9 mouse cellular contexts compared by ENCODE assay signal in the genomic region with DNA sequence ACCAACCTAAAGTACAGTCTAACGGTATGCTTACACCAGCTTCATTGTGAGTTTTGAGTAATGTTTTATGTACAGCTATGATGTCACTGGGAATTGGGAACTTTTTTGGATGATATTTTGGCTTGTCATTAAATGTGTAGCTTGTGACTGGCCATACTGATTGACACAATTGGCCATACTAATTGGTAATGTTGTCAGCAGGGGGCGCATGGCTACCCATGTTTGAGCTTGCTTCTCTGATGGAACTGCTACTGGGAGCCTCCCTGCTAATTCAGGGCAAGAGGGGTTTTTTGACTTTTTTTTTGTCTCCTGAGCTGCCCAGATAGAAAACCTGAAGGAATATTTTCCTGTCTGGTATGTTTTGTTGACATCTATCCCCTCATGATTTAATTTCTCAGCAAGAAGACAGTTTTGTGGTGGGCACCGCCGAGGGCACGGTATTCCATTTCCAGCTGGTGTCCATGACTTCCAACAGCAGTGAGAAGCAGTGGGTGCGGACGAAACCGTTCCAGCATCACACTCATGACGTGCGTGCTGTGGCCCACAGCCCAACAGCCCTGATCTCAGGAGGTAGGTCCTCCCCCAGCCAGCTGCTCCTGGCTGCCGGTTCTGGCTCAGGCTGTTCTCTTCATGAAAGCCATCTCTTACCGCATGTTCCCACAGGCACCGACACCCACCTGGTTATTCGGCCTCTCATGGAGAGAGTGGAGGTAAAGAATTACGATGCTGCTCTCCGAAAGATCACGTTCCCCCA. TPM values are rescaled to one million over a fixed set of nuclear protein-coding genes. Genes with fewer than 3 reads are reported as not detected.
DNase-seq lines count a peak whose midpoint lies in the region; ATAC-seq and TF ChIP-seq lines count a peak whose summit lies in the region.
"Had no signal": no experiment of that assay in that cellular context is flagged by ENCODE, and none has a peak within 500 bp of the region (broad histone marks: within the 10 kb centered on the region; RNA-seq: fewer than 3 reads in every experiment).

No protein-coding gene starts in this region.

- no peaks in the 10 kb centered on the region for H3K4me1 ChIP-seq in hindbrain, postnatal 0 days (ENCODE audit: insufficient read depth, low read length)
- H3K4me1 ChIP-seq in limb, embryonic 14.5 days (ENCODE audit: control insufficient read depth, insufficient read depth, low read length), result no peaks in the 10 kb centered on the region
- H3K4me1 ChIP-seq: midbrain, embryonic 12.5 days had no signal

- 91% methylated on average over 17 of the region's 17 CpGs for WGBS in hindbrain, postnatal 0 days
- 91% methylated on average over 17 of the region's 17 CpGs for WGBS in limb, embryonic 14.5 days

- peak; percentile 56 for TF ChIP-seq CTCF in hindbrain, postnatal 0 days (IDR thresholded peaks at IDR 0.05; ENCODE audit: low read depth)

- H3K9me3 ChIP-seq in hindbrain, postnatal 0 days (ENCODE audit: low read length), result no peaks in the 10 kb centered on the region
- H3K9me3 ChIP-seq in limb, embryonic 14.5 days (ENCODE audit: control insufficient read depth, low read length), result no peaks in the 10 kb centered on the region
- H3K9me3 ChIP-seq: midbrain, embryonic 12.5 days had no signal

- 0 out of 2 replicates have a peak, but pooled peaks have one; percentile 46 for ATAC-seq in erythroblast, adult 5-6 weeks (replicated peaks; ENCODE audit: low FRiP score, poor library complexity, severe bottlenecking)
- ATAC-seq in hindbrain, postnatal 0 days, result no peak
- ATAC-seq in limb, embryonic 14.5 days (ENCODE audit: low FRiP score, low read depth), result no peak

- H3K36me3 ChIP-seq in hindbrain, postnatal 0 days (ENCODE audit: insufficient read depth, low read length), result peaks cover 54% of the 10 kb centered on the region
- H3K36me3 ChIP-seq in limb, embryonic 14.5 days (ENCODE audit: control insufficient read depth, insufficient read depth, low read length), result peaks cover 76% of the 10 kb centered on the region

- H3K4me3 ChIP-seq in hindbrain, postnatal 0 days (ENCODE audit: low read length), result no peak overlapping the region
- H3K4me3 ChIP-seq in limb, embryonic 14.5 days (replicated peaks; ENCODE audit: low read length), result no peak overlapping the region
- H3K4me3 ChIP-seq: midbrain, embryonic 12.5 days had no signal

- H3K27ac ChIP-seq in hindbrain, postnatal 0 days, result no peak overlapping the region
- no peak overlapping the region for H3K27ac ChIP-seq in limb, embryonic 14.5 days (replicated peaks; ENCODE audit: low read depth, low read length)
- H3K27ac ChIP-seq: midbrain, embryonic 12.5 days had no signal

- H3K4me2 ChIP-seq in hindbrain, postnatal 0 days (ENCODE audit: low read depth, low read length), result no peak overlapping the region
- H3K4me2 ChIP-seq in limb, embryonic 14.5 days (replicated peaks; ENCODE audit: low read depth, low read length, severe bottlenecking), result no peak overlapping the region
- H3K4me2 ChIP-seq: midbrain, embryonic 12.5 days had no signal

- TF ChIP-seq POLR2A in limb, embryonic 14.5 days (IDR thresholded peaks at IDR 0.05; ENCODE audit: borderline replicate concordance, extremely low read depth, insufficient read depth, insufficient read length), result no peak

- H3K9ac ChIP-seq in hindbrain, postnatal 0 days (replicated peaks; ENCODE audit: low read length), result no peak overlapping the region
- no peak overlapping the region for H3K9ac ChIP-seq in limb, embryonic 14.5 days (ENCODE audit: low read depth, low read length, severe bottlenecking)
- H3K9ac ChIP-seq: midbrain, embryonic 12.5 days had no signal

- H3K27me3 ChIP-seq in hindbrain, postnatal 0 days (ENCODE audit: insufficient read depth, low read length), result no peaks in the 10 kb centered on the region
- no peaks in the 10 kb centered on the region for H3K27me3 ChIP-seq in limb, embryonic 14.5 days (ENCODE audit: control insufficient read depth, insufficient read depth, low read length)
- H3K27me3 ChIP-seq: midbrain, embryonic 12.5 days had no signal

- DNase-seq in embryo, embryonic 10 days (ENCODE audit: low spot score), result peak; percentile 75
- DNase-seq in embryo, embryonic 9.5 days (ENCODE audit: extremely low spot score), result no peak
- peak; percentile 30 to 66 for DNase-seq in spleen, adult 18-20 months
- no peak for DNase-seq in spleen, adult 12 weeks (ENCODE audit: low spot score)
- DNase-seq in hindbrain, postnatal 0 days (ENCODE audit: low spot score), result peak; percentile 64
- peak; percentile 81 for DNase-seq in limb, embryonic 14.5 days (ENCODE audit: low spot score)
- DNase-seq in right cerebral cortex, postnatal 36 days (ENCODE audit: low spot score in 2 of 2), result peak; percentile 80 to 91

RNA-seq across cellular contexts. Expression of gene Utp4, which starts 12.5 kb away (rescaled TPM):
- 12.7 and 22.6 TPM in 2 replicates for total RNA-seq in erythroblast, adult 5-6 weeks (2015; ENCODE audit: low replicate concordance)
- 5.4 and 9.1 TPM in 2 replicates for total RNA-seq in erythroblast, adult 5-6 weeks (2017; ENCODE audit: low replicate concordance)
- 21.1 and 25.5 TPM in 2 replicates for total RNA-seq in hindbrain, postnatal 0 days (2014; rRNA removed)
- polyA plus RNA-seq in hindbrain, postnatal 0 days (2015; fragmentation: Nextera tagmentation; extraction: Ambion mirVana), result 28.7 and 29.5 TPM in 2 replicates
- 50.7 and 53.3 TPM in 2 replicates for polyA plus RNA-seq in limb, embryonic 14.5 days (2012; rRNA removed)
- polyA plus RNA-seq in limb, embryonic 14.5 days (2014; fragmentation: Nextera tagmentation; extraction: Ambion mirVana), result 61.9 and 64.0 TPM in 2 replicates

RNA-seq across cellular contexts. Expression of gene Sntb2, which starts 29.6 kb away (rescaled TPM):
- 2.1 and 4.2 TPM in 2 replicates for total RNA-seq in erythroblast, adult 5-6 weeks (2015; ENCODE audit: low replicate concordance)
- total RNA-seq in erythroblast, adult 5-6 weeks (2017; ENCODE audit: low replicate concordance), result 1.7 and 2.9 TPM in 2 replicates
- total RNA-seq in hindbrain, postnatal 0 days (2014; rRNA removed), result 7.3 and 8.7 TPM in 2 replicates
- 4.6 and 6.0 TPM in 2 replicates for polyA plus RNA-seq in hindbrain, postnatal 0 days (2015; fragmentation: Nextera tagmentation; extraction: Ambion mirVana)
- polyA plus RNA-seq in limb, embryonic 14.5 days (2012; rRNA removed), result 13.9 and 15.4 TPM in 2 replicates
- polyA plus RNA-seq in limb, embryonic 14.5 days (2014; fragmentation: Nextera tagmentation; extraction: Ambion mirVana), result 20.4 and 20.7 TPM in 2 replicates

RNA-seq across cellular contexts. Expression of gene Has3, which starts 35.9 kb away (rescaled TPM):
- total RNA-seq in erythroblast, adult 5-6 weeks (2015; ENCODE audit: low replicate concordance), result not detected in 2 replicates
- not detected in 2 replicates for total RNA-seq in erythroblast, adult 5-6 weeks (2017; ENCODE audit: low replicate concordance)
- total RNA-seq in hindbrain, postnatal 0 days (2014; rRNA removed), result 20.0 and 21.0 TPM in 2 replicates
- polyA plus RNA-seq in hindbrain, postnatal 0 days (2015; fragmentation: Nextera tagmentation; extraction: Ambion mirVana), result 0.63 and 1.2 TPM in 2 replicates
- 1.9 and 2.0 TPM in 2 replicates for polyA plus RNA-seq in limb, embryonic 14.5 days (2012; rRNA removed)
- 0.53 and 0.58 TPM in 2 replicates for polyA plus RNA-seq in limb, embryonic 14.5 days (2014; fragmentation: Nextera tagmentation; extraction: Ambion mirVana)

Comparison
In these comparisons a context has a peak if more than half of its experiments do, and no peak if none do; other contexts are left out.
1. DNase-seq: peak in embryo, embryonic 10 days (single experiment), spleen, adult 18-20 months (2 of 2), hindbrain, postnatal 0 days (single experiment), limb, embryonic 14.5 days (single experiment) and right cerebral cortex, postnatal 36 days (2 of 2); none in embryo, embryonic 9.5 days (single experiment) and spleen, adult 12 weeks (single experiment).
2. RNA of gene Has3, which starts 35.9 kb away (total RNA-seq): 20.0 to 21.0 TPM in hindbrain, postnatal 0 days; not detected in erythroblast, adult 5-6 weeks; every median in the first group is over 10 times any median in the second.